Mouse (Mus musculus): ENCODE results near the gene Sdk1. TPM values are rescaled to one million over a fixed set of nuclear protein-coding genes. Genes with fewer than 3 reads are reported as not detected.

Gene Sdk1
- total RNA-seq, 2 experiments from 2014 or later, result 9.9 to 10.6 TPM

DNA sequence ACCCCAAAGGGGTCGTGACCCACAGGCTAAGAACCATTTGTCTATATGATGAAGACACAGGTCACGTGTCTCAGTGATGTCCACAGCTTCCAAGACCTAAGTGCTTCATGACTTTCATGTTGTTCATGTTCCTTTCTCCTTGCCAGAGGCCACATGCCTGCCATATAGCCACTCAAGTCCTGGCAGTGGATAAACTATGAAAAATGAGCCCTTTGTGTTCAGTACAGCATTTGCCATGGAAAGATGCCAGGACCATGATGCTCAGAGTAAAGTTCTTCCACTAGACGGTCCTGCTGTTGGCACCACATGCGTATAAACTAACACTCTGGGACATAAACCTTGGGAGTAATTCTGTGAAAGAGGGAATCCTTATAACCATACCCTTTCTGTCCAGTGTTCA, 75.8 kb downstream of the Sdk1 start:
- DNase-seq (ENCODE audit: low spot score in 2 of 2), result no peak

- peak in 1 of 2 experiments; percentile 66 for DNase-seq (ENCODE audit: low spot score in 2 of 2)
Measured at GRCm38 (mm10) chr5:141324910-141325309, 83.6 kb downstream of the Sdk1 start.

DNA sequence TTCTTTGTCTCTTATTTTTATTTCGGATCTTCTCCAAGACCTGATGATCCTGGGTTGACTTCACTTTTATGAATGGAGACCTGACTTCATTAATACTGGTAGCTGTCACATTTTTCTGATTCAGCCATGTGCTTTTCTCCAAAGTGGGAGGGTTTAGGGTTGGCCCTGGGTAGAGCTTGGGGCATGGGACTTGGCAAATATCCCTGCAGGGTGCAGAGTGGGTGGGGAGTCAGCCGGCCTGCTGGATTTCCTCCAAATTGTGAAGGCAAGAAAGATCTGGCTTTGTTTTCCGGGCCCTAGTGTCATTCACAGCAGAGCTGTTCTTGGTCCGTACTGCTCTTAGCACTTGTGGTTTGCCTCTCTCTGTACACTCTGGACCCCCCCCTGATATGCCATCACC, 103.1 kb downstream of the Sdk1 start:
- DNase-seq (ENCODE audit: low spot score in 2 of 2), result peak in 1 of 2 experiments; percentile 28

DNA sequence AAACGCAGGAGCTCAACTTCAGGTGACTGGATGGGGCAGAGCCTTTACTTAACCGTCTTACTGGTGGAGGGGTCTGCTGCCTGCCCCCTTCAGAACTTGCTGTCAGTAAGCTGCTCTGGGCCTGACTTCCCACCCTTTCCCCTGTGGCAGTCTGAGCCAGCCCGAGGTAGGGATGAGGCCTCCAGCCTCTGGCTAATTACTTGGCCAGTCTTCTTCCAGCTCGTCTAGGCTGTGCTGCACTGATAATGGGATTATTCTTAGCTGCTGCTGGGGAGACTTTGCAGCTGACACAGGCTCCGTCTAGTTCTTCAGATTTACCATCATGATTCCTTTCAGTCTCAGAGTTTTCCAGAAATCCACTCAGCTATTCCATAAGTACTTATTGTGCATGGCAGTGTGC, 104.2 kb downstream of the Sdk1 start:
- no peak for DNase-seq (ENCODE audit: low spot score in 2 of 2)

GRCm38 (mm10) chr5:141362676-141363075, 121.4 kb downstream of the Sdk1 start:
- DNase-seq (ENCODE audit: low spot score in 2 of 2), result no peak

DNA sequence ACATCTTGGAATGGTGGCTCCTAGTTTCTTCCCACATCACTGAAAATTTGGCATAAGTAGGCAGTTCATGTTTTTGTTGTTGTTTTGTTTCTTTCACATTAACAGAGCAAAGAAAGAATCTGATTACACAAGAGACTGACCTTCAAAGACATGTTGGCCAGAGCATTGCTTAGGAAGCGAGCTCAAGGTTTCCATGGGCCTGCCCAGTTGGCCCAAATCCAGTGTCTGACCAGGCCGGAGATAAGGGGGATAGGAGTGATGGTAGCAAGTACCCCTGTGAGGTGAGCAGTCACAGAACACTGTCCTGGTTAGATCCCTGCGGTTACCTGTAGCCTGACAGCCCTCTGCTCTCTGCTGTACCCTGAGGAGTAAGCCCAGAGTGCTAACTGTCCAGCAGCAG, 122.7 kb downstream of the Sdk1 start:
- DNase-seq (ENCODE audit: low spot score in 2 of 2), result no peak

DNA sequence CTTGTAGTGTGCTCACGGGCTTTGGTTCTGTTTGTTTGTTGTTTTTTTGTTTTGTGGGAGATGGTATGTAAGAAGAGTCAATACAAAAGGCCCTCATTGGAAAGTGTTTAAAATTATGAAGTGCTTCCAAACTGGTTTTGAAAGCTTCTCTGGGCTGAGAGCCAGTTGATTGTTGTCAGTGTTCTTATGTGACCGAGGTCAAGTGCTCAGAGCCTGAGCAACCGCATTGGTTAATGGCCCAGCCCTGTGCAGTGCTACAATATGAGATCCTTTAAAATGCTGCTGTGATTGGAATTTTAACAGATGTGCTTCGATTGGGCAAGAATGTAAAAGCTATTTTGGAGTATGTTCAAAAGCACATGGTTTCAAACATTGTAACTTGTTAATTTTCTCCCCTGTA, 127.3 kb downstream of the Sdk1 start:
- no peak for DNase-seq (ENCODE audit: low spot score in 2 of 2)

GRCm38 (mm10) chr5:141374797-141375196, 133.5 kb downstream of the Sdk1 start:
- DNase-seq (ENCODE audit: low spot score in 2 of 2), result no peak

GRCm38 (mm10) chr5:141379836-141380773, 138.8 kb downstream of the Sdk1 start:
- DNase-seq (ENCODE audit: low spot score in 2 of 2), result no peak

- DNase-seq (ENCODE audit: low spot score in 2 of 2), result no peak
Measured at GRCm38 (mm10) chr5:141380774-141381156, 139.5 kb downstream of the Sdk1 start.

DNA sequence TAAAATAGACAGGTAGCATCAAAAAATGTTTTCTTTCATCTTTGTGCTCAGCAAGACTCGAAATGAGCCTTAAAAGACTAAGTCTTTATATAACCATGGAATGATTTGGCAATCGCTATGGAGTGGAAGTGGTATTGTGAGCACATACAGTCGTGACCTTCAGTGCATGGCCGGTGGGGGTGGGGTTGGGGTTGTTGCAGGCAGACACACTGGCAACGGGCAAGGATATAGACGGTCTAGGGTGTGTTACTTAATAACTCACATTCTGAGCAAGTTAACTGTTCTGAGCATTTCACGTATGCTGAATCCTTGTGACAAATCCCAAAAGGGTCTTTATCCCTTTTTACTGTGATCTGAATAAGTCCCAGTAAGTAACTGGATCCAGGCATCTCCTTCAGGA, 140.3 kb downstream of the Sdk1 start:
- DNase-seq (ENCODE audit: low spot score in 2 of 2), result no peak

DNA sequence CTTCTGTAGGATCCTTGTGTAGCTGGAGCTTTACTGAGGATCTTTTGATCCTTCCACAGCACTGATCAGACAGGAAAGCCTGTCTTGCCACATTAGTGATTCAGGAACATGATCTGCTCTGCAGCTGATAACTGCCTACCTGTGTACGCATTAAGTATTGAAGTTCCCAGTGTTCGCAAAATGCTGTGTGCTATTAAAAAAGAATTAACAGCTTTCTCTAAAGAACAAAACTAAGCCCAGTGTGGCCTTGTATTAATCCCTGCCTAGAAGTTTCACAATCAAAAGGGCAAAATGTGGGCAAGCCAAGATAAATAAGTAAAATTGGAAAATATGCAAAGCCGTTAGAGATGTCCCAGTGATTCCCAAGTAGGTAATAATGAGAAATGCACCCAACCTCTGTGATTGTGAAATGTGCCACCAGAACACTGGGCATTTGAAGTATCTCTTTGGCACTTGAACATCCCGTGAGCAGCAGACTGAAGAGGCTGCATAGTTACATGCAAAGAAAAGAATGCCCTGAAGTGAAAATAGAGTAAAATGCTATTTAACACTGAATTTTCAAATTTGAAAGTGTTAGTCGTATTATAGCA, 141.1 kb downstream of the Sdk1 start:
- no peak for DNase-seq (ENCODE audit: low spot score in 2 of 2)

DNA sequence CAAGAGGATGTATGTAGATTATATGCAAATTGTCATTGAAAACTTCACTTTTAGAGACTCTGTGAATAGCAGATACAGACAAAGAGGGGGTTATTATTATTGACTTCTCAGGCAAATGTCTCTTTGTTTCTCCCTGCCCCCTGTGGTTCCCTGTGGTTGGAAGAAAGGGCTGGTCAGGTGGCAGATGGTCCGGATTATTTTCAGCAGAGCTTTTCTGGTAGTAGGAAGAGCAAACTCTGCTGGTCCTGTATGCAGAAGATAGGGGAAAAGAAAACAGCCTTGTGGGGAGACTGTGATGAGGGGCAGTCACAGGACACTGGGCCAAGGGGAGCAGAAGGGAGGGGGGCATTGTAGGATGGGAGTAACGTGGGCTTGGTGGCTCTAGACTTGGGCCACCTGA, 147.2 kb downstream of the Sdk1 start:
- DNase-seq (ENCODE audit: low spot score in 2 of 2), result no peak

DNA sequence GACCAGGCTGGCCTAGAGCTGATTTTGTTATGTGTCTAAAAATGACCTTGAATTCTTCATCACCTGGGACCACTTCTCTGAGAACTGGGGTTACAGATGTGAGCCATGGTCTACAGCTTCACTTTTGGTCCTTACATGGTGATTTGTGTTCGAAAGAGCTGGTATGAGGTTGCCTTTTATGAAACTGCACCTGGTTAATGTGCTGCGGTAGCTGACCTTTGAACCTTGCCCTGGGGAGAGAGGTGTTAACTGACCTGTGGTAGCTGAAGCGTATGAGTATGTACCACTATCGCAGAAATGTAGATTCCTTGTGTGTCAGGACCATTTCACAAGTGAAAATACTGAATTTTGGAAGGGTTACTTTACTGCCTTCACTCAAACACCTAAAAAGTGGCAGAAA, 149.3 kb downstream of the Sdk1 start:
- no peak for DNase-seq (ENCODE audit: low spot score in 2 of 2)

GRCm38 (mm10) chr5:141391153-141391552, 149.9 kb downstream of the Sdk1 start:
- DNase-seq (ENCODE audit: low spot score in 2 of 2), result no peak

GRCm38 (mm10) chr5:141393846-141394245, 152.6 kb downstream of the Sdk1 start:
- no peak for DNase-seq (ENCODE audit: low spot score in 2 of 2)

DNA sequence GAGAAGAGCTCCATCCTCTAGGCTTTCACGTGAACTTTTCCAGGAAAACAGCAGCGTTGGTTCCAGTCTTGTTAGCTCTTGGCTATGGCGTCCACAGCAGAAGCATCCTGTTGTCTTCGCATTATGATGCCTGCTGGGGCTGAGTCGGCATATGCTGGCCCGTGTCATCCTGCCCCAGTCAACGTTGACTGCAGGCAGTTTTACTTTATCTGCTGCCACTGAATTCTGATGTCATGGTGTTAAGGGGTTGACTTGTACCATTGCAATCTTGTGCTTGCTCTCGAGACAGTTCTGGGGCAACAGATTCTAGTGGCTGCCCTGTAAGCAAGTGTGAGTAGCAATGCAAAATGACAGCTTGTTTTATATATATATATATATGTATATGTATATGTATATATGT, 153.3 kb downstream of the Sdk1 start:
- no peak for DNase-seq (ENCODE audit: low spot score in 2 of 2)

DNA sequence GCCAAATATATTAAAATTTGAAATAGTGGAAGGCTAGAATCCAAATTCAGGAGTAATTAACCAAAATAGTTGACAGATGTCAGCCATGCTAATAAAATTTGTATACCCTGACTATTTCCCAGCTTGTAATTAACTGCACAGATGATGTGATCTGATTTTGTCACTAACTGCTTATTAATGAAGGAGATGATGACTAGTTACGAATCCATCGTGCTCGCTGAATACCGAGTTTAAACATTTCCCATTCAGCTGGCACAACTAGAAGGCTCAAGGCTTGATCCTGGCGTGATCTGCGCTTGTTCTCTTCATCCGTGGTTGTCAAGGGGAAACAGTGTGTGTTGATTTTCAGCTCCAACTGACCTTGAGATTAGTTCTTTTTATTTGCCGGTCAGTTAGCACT, 162.5 kb downstream of the Sdk1 start:
- DNase-seq (ENCODE audit: low spot score in 2 of 2), result peak in 1 of 2 experiments; percentile 71

DNA sequence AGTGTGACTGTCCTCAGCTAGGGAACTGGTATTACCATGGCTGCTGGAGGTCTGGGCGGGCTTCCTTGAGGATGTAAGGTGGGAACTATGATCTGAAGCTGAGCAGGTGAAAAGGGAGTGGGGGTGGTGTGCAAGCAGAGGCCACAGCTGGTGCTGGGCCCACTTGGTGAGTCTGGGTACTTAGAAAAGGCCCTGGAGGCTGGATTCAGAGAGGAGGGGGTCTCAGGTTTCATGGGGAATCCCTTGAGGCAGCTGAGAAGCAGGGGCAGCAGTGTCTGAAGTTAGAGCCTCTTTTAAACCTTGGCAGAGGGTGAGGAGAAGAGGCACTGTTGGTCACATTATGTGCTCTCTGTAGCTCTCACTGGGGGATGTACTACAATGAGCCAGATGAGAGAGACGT, 163.4 kb downstream of the Sdk1 start:
- DNase-seq (ENCODE audit: low spot score in 2 of 2), result no peak

GRCm38 (mm10) chr5:141406926-141407325, 165.6 kb downstream of the Sdk1 start:
- DNase-seq (ENCODE audit: low spot score in 2 of 2), result no peak

GRCm38 (mm10) chr5:141413013-141413412, 171.7 kb downstream of the Sdk1 start:
- DNase-seq (ENCODE audit: low spot score in 2 of 2), result no peak

- DNase-seq (ENCODE audit: low spot score in 2 of 2), result no peak
Measured at GRCm38 (mm10) chr5:141415644-141416243, 174.5 kb downstream of the Sdk1 start.
